Mouse (Mus musculus): ENCODE measurements at regions not wholly inside any gene's neighbourhood (a gene's known extent, or its start where the extent isn't known, plus 50 kb on each side); places are given as distances from the start of the nearest gene placed in this dataset.

DNA sequence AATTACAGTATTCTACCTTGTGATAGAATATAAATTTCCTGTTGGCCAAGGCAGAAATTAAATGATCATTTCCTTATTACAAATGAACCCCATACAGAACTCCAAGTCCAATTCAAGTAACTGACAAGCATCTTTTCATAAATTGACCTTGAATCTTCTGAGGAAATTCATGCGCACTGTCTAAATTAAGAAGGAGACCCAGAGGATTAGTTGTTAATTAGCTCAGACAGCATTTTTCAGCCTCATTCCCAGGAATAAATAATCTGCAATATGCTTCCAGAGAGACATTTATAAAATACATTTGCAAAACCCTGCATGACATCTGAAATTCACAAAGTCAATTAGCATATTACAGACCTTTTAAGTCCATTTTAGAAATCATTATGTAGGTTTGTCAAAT is 284.2 kb downstream of the Slitrk6 start:
- no peak for ATAC-seq (ENCODE audit: insufficient read depth, low read depth)
- Histone ChIP-seq H3K27me3 (ENCODE audit: control insufficient read depth, insufficient read depth, low read length) (no peaks in the 10 kb centered on the region), H3K4me3 (ENCODE audit: low read depth, low read length) (no peak overlapping the region), H3K4me1 (ENCODE audit: control insufficient read depth, insufficient read depth) (no peaks in the 10 kb centered on the region), H3K27ac (ENCODE audit: low read depth) (no peak overlapping the region), H3K9me3 (replicated peaks; ENCODE audit: control insufficient read depth, low read length) (no peaks in the 10 kb centered on the region), H3K4me2 (ENCODE audit: low read depth, low read length) (no peak overlapping the region), H3K36me3 (replicated peaks; ENCODE audit: control insufficient read depth, insufficient read depth, low read length) (no peaks in the 10 kb centered on the region), H3K9ac (replicated peaks; ENCODE audit: low read depth, low read length) (no peak overlapping the region)
- no peak for DNase-seq (ENCODE audit: low spot score)
- TF ChIP-seq EP300 (IDR thresholded peaks at IDR 0.05; ENCODE audit: low read depth) (no peak), CTCF (IDR thresholded peaks at IDR 0.05; ENCODE audit: low read depth) (no peak)
- 73% methylated on average over 1 of the region's 1 CpGs for WGBS

DNA sequence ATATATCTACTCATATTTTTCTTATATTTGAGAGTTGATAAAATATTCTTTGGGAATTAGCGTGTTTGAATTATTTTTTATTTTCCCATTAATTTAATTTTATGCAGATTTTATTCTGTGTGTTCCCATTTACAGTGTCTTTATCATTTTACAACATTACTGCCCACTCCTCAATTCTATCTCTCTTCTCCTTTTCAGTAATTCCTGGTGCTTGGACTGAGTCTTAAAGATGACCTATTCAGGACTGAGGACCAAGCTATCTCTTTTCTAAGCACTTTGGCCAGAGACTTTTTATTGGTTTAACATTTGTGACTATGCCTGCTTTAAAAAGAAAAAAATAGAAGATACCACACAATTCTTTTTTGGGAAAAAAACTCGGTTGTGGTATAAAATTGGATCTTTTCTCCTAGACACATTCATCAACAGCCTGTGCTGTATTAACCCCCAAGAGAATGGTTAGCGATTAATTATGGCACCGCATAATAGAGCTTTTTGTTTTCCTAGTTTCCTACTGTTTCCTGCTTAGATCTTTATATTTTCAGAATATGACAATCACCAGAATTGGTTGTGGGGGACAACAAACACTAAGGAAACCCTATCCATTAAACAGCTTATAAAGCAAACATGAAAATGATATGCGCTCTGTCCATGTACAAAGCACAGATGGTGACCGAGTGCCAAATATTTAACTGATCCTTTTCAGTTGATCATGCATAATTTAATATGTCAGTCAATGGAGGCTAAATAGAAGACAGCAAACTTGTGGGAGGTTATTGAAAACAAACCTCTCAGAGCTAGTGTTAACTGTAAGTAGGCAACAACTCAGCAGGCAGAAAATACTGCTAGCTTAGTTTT is 286.3 kb downstream of the Slitrk6 start:
- Histone ChIP-seq H3K4me2 (ENCODE audit: low read depth, low read length) (no peak overlapping the region), H3K9ac (replicated peaks; ENCODE audit: low read depth, low read length) (no peak overlapping the region), H3K27me3 (ENCODE audit: control insufficient read depth, insufficient read depth, low read length) (no peaks in the 10 kb centered on the region), H3K36me3 (replicated peaks; ENCODE audit: control insufficient read depth, insufficient read depth, low read length) (no peaks in the 10 kb centered on the region), H3K4me1 (ENCODE audit: control insufficient read depth, insufficient read depth) (no peaks in the 10 kb centered on the region), H3K4me3 (ENCODE audit: low read depth, low read length) (no peak overlapping the region), H3K27ac (ENCODE audit: low read depth) (no peak overlapping the region), H3K9me3 (replicated peaks; ENCODE audit: control insufficient read depth, low read length) (no peaks in the 10 kb centered on the region)
- TF ChIP-seq EP300 (IDR thresholded peaks at IDR 0.05; ENCODE audit: low read depth) (no peak), CTCF (IDR thresholded peaks at IDR 0.05; ENCODE audit: low read depth) (no peak)
- no peak for ATAC-seq (ENCODE audit: insufficient read depth, low read depth)
- 71% methylated on average over 6 of the region's 6 CpGs for WGBS
- no peak for DNase-seq (ENCODE audit: low spot score)

All from heart, postnatal 0 days (tissue).